Mouse (Mus musculus): ENCODE data around the gene Ccdc115. TPM values are rescaled to one million over a fixed set of nuclear protein-coding genes. Genes with fewer than 3 reads are reported as not detected.
A peak's percentile ranks its signal among the peaks of the same experiment; 100 is the strongest.

Gene Ccdc115
- total RNA-seq (2021) = 10 to 100 TPM; 16.7 to 17.8 TPM
- long read RNA-seq, transcript Ccdc115-201 (5 exons, 1,705 nt) = major isoform, 18 of 19 reads
- long read RNA-seq, partial matches to known transcripts = 1 of 19 reads
- long read RNA-seq, other reads (novel, unspliced or antisense) = 0 of 19 reads

GRCm38 (mm10) chr1:34439215-34439960, at the start of gene Ccdc115, which contains the start of gene Imp4:
Gene Ccdc115 (minus strand): TSS chr1:34439672.
Gene Imp4 (plus strand): TSS chr1:34439851.
- peak; percentile 93 to 98 for DNase-seq (ENCODE audit: low spot score in 2 of 2)

DNA sequence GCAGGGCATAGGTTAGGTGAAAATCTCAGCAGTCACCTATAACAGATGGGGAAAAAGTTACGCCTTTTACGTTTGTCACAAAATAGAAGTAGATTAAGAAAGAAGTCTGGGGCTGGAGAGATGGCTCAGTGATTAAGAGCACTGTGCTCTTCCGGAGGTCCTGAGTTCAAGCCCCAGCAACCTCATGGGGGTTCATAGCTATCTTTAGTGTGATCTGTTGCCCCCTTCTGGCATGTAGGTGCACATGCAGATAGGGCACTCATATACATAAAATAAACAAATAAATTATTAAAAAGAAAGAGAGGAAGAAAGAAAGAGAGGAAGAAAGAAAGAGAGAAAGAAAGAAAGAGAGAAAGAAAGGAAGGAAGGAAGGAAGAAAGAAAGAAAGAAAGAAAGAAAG, 47.9 kb upstream of the Ccdc115 start:
- DNase-seq (ENCODE audit: low spot score in 2 of 2) = no peak

DNA sequence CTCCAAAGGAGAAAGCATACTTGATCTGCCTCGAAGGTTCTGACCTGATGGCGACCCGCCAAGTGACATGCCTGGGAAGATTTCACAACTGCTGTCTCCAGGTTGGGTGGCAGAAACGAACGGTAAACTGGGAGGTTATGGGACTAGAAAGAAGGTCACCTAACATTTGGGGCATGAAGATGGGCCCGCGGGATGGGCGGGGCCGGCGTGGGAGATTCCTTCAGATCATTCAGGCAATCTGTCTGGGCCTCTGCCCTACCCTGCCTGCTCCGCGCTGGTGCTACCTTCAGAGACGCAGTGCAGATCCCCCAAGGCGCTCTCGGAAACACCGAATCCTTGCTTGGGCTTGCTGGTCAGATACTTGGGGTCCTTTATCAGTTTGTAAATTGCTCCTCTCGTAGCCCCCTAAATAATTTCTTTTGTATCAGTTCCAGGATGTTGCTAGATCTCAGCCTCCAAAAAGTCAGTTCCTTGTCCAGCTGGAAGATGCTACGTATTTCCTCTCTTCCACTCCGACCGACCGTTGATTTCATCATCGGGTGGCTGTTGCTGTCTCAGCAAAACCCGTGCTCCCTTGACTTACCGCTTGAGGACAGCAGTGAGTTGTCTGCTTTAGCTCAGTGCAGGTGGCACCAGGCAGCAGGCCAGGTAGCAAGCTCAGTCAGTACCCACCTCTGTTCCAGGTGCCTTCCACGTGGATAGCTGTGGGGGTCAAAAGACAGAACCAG, 46.2 kb upstream of the Ccdc115 start:
- DNase-seq (ENCODE audit: low spot score in 2 of 2) = peak; percentile 42 to 65

DNA sequence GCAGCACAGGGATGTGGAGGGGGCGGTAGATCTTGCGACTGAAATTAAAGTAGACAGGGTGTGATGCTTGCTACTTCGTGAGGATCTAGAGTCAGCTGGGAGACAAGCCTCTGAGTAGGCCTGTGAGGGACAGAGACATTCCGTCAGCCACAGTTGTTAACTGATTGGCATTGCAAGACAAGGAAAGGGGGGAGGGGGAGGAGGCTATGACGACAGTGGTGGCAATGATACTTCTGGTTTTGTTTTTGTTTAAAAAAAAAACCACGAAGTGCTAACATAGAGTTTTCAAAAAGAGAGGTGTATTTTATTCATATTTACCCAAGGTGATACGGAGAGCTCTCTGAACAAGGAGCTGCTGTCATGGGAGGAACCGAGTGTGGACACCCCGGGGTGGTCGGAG, 45.0 kb upstream of the Ccdc115 start:
- no peak for DNase-seq (ENCODE audit: low spot score in 2 of 2)

GRCm38 (mm10) chr1:34481920-34482669, 42.6 kb upstream of the Ccdc115 start:
- DNase-seq (ENCODE audit: low spot score in 2 of 2) = no peak

GRCm38 (mm10) chr1:34480801-34481200, 41.3 kb upstream of the Ccdc115 start:
- no peak for DNase-seq (ENCODE audit: low spot score in 2 of 2)

- DNase-seq (ENCODE audit: low spot score in 2 of 2) = no peak
These were observed 39.6 kb upstream of the Ccdc115 start for GRCm38 (mm10) chr1:34478891-34479655.

DNA sequence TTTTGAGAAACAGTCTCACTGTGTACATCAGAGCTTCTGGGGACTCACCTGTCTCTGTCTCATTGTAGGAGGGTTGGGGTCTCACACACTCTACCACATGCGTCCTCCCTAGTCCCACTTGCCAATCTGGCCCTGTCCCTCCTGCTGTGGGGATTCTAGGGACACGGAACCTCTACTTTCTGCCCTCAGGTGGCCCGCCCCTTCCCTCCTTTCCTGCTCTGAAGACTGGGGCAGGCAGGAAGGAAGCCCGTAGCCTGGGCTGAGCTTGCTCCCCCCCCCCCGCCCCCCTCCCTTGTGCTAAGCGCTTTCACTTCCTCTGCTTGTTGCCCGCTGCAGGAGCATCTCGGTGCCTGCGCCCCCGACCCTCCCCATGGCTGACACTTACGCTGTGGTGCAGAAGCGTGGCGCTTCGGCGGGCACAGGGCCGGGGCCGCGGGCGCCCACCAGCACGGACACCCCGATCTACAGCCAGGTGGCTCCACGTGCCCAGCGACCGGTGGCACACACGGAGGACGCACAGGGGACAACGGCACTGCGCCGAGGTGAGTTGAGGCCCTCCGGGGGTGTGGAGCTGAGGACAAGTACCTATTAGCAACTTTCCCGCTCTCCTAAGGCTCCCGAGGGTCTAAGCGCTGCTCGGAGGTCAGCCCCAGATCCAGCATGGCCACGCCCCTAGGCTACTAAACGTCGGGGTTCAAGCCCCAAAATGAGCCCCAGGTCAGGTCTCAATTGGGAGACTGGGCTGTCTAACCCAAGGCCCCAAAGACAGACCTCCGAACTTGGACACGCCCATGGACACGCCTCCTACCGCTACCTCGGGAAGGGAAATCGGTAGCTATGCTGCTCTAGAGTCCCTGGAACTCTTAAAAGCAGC, 33.2 kb upstream of the Ccdc115 start:
- no peak for DNase-seq (ENCODE audit: low spot score in 2 of 2)

- no peak for DNase-seq (ENCODE audit: low spot score in 2 of 2)
These were observed 30.3 kb upstream of the Ccdc115 start for GRCm38 (mm10) chr1:34469801-34470200.

DNA sequence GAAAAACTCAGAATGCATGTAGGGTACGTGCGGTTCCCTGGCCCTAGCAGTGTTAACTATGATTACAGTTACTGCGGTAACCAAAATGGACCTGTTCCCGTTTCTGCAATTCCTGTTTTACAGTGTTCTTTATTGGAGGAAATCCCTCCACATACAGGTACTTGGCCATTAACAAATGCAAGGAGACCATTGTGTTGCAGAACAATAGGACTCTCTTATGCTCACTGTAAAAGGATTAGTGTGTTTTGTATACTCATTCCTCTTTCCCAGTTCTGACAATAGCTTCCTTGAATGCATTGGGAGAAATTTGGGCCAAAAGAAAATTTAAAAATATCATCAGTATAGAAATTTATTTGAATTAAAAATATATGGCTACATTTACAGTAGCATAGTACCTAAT, 29.0 kb upstream of the Ccdc115 start:
- DNase-seq (ENCODE audit: low spot score in 2 of 2) = no peak

GRCm38 (mm10) chr1:34468051-34468450, 28.6 kb upstream of the Ccdc115 start:
- no peak for DNase-seq (ENCODE audit: low spot score in 2 of 2)

GRCm38 (mm10) chr1:34465445-34465844, 26.0 kb upstream of the Ccdc115 start:
- DNase-seq (ENCODE audit: low spot score in 2 of 2) = no peak

- DNase-seq (ENCODE audit: low spot score in 2 of 2) = no peak
These were observed 24.9 kb upstream of the Ccdc115 start for GRCm38 (mm10) chr1:34464310-34464817.

DNA sequence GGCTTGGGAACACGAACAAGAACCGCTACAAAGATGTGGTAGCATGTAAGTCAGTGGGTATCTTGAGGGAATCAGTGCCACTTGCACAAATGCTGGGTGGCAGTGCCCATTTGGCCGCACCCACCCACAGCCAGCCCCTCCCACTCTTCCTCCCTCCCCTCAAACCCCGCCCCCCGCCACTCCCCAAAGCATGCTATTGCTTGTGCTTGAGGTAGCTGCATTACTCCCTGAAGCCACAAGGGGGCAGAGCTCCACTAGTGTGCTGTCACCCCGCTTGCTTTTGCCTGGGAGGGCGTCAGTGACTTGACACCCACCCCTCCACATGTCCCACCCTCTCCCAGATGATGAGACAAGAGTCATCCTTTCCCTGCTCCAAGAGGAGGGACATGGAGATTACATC, 23.3 kb upstream of the Ccdc115 start:
- DNase-seq (ENCODE audit: low spot score in 2 of 2) = peak; percentile 29 to 73

DNA sequence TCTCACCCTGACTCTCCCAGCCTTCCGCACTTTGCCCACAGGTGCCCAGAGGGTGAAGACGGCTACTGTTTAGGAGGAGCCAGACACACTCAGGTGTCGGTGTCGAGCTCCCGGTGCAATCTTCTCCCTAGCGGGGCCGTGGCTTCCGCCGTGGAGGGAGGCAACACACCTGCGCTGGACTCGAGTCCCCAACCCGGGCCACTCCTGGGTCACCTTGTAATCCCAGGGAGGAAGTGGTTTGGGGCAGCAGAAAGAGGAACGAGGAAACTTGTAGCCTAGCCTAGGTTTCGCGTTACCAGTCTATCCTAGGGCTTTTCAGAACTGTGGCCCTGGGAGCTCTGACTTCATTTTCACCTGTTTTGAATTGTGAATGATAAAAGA, 20.6 kb upstream of the Ccdc115 start:
- DNase-seq (ENCODE audit: low spot score in 2 of 2) = no peak

GRCm38 (mm10) chr1:34459284-34460060, 20.0 kb upstream of the Ccdc115 start, which contains the start of gene Ptpn18:
Gene Ptpn18 (plus strand): TSS chr1:34459762.
- peak; percentile 74 to 93 for DNase-seq (ENCODE audit: low spot score in 2 of 2)

GRCm38 (mm10) chr1:34458431-34458830, 19.0 kb upstream of the Ccdc115 start:
- DNase-seq (ENCODE audit: low spot score in 2 of 2) = no peak

- DNase-seq (ENCODE audit: low spot score in 2 of 2) = no peak
These were observed 3.7 kb upstream of the Ccdc115 start for GRCm38 (mm10) chr1:34443124-34443523.

Measured in layer of hippocampus, adult 18-20 months (tissue).